Mouse (Mus musculus): Measurements from ENCODE around the gene Nol3.

The Nol3 gene

DNA sequence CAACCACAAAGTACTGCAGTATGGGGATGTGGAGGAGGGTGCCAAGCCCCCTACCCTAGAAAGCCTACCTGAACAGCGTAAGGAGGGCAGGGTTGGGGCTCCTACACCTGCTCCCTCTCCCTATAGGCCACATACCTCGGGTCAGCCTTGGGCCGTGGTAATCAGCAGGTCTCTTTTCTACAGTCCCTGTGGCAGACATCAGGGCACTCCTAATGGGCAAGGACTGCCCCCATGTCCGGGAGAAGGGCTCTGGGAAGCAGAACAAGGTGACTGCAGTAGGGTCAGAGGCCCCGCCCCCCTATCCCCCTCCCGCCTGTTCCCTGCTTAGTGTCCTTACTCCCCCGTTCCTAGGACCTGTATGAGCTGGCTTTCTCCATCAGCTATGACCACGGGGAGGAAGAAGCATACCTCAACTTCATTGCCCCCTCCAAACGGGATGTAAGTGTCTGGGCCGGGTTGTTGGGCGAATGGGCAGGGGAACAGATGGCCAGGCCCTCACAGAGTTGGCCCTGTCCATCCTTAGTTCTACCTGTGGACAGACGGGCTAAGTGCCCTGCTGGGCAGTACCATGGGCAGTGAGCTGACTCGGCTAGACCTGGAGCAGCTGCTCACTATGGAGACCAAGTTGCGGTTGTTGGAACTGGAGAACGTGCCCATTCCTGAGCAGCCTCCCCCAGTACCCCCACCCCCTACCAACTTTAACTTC, 33.4 kb downstream of the Nol3 start:
- peak; percentile 95 to 96 for DNase-seq

DNA sequence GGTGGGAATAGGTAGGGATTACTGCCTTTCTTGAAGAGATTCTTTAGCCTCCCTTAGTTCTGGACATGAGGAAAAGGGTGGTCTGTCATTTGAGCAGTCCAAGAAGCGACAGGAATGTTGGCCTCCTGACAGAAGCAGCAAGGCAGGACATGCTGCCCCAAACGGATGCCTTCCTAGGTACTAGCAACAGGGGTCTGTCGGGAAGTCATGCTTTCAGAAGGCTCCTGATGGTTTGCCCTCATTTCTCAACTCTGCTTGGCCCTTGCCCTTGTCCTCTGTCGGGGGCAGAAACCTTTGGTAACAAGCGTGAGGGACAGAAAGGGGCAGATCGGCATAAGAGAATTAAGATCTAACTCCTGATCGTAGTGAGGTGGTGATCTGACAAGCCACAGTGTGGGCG, 34.2 kb downstream of the Nol3 start:
- peak; percentile 52 to 66 for DNase-seq

DNA sequence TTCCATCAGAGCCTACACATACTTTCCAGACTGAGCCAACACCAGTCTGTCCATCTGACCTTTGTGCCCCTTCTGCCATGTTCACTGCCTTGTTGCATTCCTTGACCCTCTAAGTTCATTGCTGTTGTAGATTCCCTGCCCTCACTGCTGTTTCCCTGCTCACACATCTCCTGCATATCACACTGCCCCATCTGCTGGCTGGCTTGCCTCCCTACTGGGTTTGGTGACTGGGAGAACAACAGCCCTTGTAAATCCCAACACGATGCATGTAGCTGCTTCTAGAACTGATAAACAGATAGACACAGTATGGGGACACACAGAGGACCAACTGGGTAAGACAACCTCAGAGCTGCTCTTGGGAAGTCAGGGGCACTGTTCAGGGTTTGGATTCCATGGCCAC, 35.8 kb downstream of the Nol3 start:
- no peak for DNase-seq

DNA sequence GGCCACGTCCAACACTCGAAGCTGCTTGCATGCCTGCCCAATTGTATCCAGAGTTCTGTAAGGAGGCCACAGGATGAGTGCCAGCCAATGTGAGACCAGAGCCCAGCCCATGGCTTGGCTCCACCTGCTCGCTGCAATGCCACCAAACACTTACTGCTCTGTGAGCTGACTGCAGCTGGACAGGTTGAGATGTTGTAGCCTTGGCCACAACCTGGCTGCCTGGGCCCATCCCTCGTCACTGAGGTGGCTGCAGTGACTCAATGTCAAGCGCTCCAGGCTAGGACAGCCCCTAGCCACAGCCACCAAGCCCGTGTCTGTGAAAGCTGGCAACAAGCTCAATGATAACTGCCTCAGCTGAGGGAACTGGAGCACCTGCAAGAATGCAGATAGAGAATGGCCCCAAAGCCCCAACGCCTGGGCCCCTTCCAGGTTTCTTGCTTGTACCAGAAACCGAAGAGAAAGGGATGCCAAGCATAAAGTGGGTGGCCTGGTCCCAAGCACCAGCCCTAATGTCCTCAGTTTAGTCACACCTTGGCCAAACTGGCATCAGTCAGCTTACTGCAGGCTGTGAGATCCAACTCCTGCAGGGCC, 37.0 kb downstream of the Nol3 start:
- peak; percentile 55 to 65 for DNase-seq

DNA sequence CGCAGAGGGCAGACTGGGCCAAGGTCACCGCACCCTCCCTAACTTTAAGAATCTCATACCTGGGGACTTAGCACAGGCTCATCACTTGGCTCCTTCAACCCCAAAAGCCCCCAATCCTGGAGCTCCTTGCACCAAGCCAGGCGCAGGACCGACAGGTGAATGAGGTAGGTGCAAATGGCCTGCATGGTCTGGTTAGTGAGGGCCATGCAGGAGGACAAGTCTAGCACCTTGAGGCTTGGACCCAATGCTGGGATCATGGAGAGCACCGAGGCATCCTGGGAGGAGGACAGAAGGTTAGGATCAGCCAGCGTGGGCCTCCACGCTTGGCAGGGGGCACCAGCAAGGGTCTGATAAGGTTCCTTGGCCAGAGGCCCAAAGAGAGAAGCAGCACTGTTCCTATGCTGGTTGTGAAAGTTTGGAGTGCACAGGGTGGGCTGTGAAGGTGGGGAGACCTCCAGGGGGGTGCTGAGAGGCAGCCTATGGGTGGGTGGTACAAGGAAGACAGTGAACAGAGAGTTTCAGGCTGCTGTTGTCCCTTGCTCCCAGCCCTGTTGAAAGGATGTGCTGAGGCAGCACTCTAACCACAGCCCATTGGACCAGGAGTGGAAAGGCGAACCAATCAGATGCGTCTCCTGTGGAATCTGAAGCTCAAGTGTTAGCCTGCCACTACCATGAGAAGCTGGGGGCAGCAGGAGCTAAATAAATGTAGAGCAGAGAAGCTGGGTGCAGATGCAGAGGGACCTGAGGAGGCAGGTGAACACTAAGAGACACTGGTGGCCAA, 37.9 kb downstream of the Nol3 start:
- DNase-seq, result peak in 1 of 2 experiments; percentile 21

DNA sequence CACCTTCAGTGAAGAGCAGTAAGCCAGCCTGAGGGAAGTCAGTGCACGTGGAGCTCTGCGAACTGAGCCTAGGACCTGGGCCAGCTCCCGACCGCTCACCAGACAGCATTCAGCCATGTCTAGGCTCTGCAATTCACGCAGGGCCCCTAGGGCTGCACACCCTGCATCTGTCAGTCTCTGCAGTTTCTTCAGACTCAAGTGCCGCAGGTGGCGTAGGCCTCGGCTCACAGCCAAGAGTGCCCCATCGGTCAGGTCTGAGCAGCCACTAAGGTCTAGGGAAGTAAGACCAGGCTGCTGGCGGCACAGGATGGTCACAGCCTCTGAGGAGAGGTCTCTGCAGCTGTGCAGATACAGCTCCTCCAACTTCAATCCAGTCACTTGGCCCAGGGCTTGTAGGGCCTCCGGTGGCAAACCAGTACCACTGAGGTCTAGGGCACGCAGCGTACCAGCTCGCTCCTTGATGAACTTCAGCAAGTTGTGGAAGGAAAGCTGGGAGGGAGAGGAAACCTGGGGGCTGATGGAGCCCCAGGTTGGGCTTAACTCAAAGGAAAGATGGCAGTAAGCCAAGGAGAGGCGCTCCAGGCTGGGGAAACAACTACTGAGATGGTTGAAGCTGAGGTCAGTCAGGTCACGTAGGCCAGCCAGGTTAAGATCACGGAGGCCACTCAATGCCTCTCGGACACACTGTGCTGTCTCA, 39.3 kb downstream of the Nol3 start:
- peak; percentile 64 to 70 for DNase-seq

DNA sequence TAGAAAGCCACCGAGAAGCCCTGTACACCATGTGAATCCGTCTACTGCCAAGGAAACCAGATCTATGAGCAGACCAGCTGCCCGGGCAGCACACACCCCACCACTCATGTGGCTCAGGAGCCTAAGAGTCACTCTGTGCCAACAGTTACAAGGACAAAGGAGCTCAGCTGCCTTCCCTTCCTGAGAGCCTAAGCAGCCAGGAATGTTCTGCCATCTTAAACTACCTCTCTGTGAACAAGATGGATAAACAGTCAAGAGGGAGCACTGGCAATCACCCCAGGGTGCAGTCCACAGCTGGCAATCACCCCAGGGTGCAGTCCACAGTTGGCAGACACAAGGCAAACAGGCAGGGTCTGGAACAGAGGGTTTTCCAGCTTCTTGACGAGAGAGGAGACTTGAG, 42.0 kb downstream of the Nol3 start:
- peak in 1 of 2 experiments; percentile 17 for DNase-seq

DNA sequence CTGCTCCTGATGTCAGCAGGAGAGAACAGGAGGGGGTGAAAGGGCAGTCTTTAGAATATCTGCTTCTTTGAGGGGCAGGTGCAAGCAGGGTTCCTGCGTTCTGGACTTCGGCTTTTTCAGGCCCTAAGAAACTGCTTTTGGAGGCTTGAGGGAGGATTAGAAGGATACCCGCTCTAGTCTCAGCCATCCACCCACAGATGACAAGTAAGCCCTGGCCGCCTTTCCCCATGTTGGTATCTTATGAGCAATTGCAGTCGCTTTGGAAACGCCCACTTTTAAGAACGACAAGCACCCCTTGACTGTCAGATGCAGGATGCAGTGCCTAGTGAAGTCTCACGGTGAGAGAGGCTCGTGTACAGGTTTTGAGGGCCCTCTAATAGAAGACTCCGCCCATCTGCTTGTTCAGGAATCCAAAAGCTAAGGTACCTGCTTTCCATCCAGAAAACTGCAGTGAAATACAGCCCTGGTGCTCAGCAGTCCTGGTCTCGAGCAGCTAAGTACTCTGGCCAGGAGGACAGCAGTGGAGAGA, 42.8 kb downstream of the Nol3 start:
- no peak for DNase-seq

DNA sequence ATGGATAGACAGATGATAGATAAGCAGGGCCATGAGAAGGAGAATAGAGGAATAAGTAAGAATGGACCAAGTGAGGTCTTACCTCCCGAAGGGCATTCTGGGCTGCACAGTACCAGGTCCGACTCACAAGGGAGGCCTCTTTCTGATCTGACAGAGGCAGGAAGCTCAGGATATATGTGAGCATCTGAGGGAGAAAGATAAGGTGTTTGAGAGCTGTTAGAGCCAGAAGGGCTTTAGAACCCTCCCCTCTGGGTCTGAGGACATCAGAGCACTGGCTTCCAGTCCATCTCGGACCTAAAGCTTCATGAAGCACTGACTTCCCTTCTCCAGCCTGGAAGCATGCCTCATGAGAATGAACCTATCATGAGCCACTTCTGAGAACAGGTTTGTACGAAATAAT, 47.2 kb downstream of the Nol3 start:
- DNase-seq, result no peak

DNA sequence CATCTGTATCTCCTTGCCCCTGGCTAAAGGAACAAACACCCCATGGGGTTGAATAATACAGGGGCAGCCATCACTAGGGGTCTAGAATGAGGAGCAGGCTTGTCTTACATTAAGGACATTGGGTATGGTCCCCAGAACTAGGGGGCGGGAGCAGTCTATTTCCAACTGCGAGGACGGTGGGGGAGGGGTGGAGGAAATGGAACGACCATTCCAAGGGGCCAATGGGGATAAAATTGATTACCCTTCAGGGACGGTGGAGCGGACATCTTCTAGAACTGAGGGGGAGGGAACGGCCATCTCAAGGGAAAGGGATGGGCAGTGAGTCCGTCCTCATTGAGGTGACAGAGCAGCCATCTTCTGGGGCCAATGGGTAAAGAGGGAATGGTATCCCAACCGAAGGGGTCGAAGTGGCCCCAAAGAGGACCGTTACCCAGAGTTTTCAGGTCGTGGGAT, 49.7 kb downstream of the Nol3 start:
- peak in 1 of 2 experiments; percentile 60 for DNase-seq

DNA sequence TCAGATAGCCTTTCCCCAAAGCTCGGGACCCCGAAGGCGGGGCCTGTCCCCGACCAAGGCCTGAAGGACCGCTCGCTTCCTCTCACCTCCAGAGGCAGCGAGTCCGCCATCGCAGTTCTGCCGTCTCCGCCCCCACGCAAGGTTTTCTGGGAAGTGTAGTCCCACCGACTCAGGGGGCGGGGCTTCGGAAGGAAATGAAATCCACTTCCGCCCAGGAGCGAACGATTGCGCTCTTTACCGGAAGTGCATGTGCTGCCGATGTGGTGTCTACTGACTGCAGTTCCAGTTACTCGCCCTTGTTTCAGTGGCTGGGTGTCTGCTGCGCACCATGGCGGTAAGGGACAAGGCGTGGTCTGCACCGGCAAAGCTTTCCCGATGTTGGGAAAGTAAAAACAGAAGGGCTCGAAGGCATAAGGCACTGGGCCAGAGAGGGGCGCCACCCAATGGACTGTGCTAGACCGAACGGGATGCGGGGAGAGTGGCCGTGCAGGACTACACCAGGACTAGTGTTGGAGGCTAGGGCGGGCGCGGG, 50.3 kb downstream of the Nol3 start, which contains the start of the genes Lrrc29 and Tmem208:
Gene Lrrc29 (minus strand): TSS at position 138 of the 532 bp plus-strand sequence.
Gene Tmem208 (plus strand): TSS at position 214 of the 532 bp plus-strand sequence.
- DNase-seq, result peak; percentile 97 to 99

DNA sequence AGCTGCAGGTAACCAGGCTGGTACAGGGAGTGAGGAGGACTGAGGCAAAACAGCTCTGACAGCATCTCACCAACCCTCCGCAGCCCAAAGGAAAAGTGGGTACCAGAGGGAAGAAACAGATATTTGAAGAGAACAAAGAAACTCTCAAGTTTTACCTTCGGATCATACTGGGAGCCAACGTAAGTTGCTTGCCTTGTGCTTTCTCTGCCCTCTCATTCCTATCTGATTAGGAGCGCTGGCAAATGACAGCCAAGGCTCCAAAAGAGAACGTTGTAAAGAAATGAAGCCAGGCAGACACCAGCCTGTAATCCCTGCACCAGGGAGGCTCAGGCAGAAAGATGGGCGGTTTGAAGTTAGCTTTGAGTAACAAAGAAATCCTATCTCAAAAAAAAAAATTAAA, 51.0 kb downstream of the Nol3 start:
- peak in 1 of 2 experiments; percentile 16 for DNase-seq

DNA sequence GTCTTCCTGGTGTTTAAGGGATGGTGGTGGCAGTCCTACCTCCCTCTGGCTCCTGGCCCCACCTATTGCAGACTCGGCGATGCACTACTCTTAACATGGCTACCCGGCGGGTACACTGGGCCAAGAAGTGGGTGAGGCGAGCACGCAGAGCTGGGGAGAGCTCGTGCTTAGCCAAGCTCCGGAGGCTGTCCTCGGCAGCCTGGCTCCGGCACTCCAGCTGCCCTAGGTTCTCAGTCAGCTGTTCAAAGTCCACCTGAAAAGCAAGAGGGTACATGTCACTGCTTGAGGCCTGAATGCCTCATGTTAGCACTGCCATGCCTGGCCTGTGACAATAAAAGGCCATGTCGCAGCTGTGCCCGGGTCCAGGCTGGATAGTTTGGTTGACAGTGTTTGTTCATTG, 54.4 kb downstream of the Nol3 start:
- no peak for DNase-seq

DNA sequence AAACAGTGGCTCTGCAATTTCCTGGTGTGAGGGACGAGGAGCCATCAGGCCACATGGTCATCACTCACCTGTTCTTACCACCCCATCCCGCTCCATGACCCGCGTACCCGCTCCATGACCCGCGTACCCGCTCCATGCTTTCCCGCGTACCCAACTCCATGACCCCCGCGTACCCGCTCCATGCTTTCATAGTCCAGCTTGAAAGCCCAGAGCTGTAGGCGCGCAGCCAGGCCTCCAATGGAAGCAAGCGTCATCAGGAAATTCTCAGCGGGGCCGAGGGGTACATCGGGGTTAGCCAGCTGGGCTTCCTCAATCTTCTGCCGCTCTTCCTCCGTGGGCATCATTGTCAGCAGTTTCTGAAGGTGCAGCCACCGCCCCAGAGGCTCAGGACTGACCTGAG, 55.5 kb downstream of the Nol3 start:
- DNase-seq, result peak in 1 of 2 experiments; percentile 30
